Mouse (Mus musculus): Measurements from ENCODE around the gene Il33.

Gene Il33

GRCm38 (mm10) chr19:29924638-29925258 is at the start of gene Il33:
TSS of gene Il33 (plus strand) at chr19:29925114.
- peak in 1 of 2 experiments; percentile 74 for DNase-seq (ENCODE audit: low spot score in 2 of 2)

GRCm38 (mm10) chr19:29877422-29878291 is 47.3 kb upstream of the Il33 start:
- DNase-seq (ENCODE audit: low spot score in 2 of 2), result no peak

- DNase-seq (ENCODE audit: low spot score in 2 of 2), result no peak
Measured at GRCm38 (mm10) chr19:29878896-29879504, 45.9 kb upstream of the Il33 start.

- DNase-seq (ENCODE audit: low spot score in 2 of 2), result no peak
Measured at GRCm38 (mm10) chr19:29880918-29881317, 44.0 kb upstream of the Il33 start.

- no peak for DNase-seq (ENCODE audit: low spot score in 2 of 2)
Measured at GRCm38 (mm10) chr19:29882696-29883095, 42.2 kb upstream of the Il33 start.

- DNase-seq (ENCODE audit: low spot score in 2 of 2), result no peak
Measured at GRCm38 (mm10) chr19:29885548-29885947, 39.4 kb upstream of the Il33 start.

GRCm38 (mm10) chr19:29887476-29887875 is 37.4 kb upstream of the Il33 start:
- DNase-seq (ENCODE audit: low spot score in 2 of 2), result no peak

GRCm38 (mm10) chr19:29888946-29889345 is 36.0 kb upstream of the Il33 start:
- DNase-seq (ENCODE audit: low spot score in 2 of 2), result no peak

- no peak for DNase-seq (ENCODE audit: low spot score in 2 of 2)
Measured at GRCm38 (mm10) chr19:29891981-29892380, 32.9 kb upstream of the Il33 start.

- no peak for DNase-seq (ENCODE audit: low spot score in 2 of 2)
Measured at GRCm38 (mm10) chr19:29892786-29893185, 32.1 kb upstream of the Il33 start.

GRCm38 (mm10) chr19:29893718-29894273 is 31.1 kb upstream of the Il33 start:
- no peak for DNase-seq (ENCODE audit: low spot score in 2 of 2)

GRCm38 (mm10) chr19:29894381-29894780 is 30.5 kb upstream of the Il33 start:
- no peak for DNase-seq (ENCODE audit: low spot score in 2 of 2)

GRCm38 (mm10) chr19:29895047-29895446 is 29.9 kb upstream of the Il33 start:
- no peak for DNase-seq (ENCODE audit: low spot score in 2 of 2)

GRCm38 (mm10) chr19:29900318-29900717 is 24.6 kb upstream of the Il33 start:
- no peak for DNase-seq (ENCODE audit: low spot score in 2 of 2)

GRCm38 (mm10) chr19:29902343-29903070 is 22.4 kb upstream of the Il33 start:
- DNase-seq (ENCODE audit: low spot score in 2 of 2), result peak; percentile 23 to 43

- no peak for DNase-seq (ENCODE audit: low spot score in 2 of 2)
Measured at GRCm38 (mm10) chr19:29905896-29906295, 19.0 kb upstream of the Il33 start.

- DNase-seq (ENCODE audit: low spot score in 2 of 2), result no peak
Measured at GRCm38 (mm10) chr19:29909166-29909565, 15.7 kb upstream of the Il33 start.

GRCm38 (mm10) chr19:29911919-29912318 is 13.0 kb upstream of the Il33 start:
- DNase-seq (ENCODE audit: low spot score in 2 of 2), result no peak

- peak in 1 of 2 experiments; percentile 13 for DNase-seq (ENCODE audit: low spot score in 2 of 2)
Measured at GRCm38 (mm10) chr19:29917421-29917820, 7.5 kb upstream of the Il33 start.

GRCm38 (mm10) chr19:29926101-29926755 is 1.3 kb downstream of the Il33 start:
- no peak for DNase-seq (ENCODE audit: low spot score in 2 of 2)

- DNase-seq (ENCODE audit: low spot score in 2 of 2), result no peak
Measured at GRCm38 (mm10) chr19:29930296-29930695, 5.4 kb downstream of the Il33 start.
